In the genomic region with DNA sequence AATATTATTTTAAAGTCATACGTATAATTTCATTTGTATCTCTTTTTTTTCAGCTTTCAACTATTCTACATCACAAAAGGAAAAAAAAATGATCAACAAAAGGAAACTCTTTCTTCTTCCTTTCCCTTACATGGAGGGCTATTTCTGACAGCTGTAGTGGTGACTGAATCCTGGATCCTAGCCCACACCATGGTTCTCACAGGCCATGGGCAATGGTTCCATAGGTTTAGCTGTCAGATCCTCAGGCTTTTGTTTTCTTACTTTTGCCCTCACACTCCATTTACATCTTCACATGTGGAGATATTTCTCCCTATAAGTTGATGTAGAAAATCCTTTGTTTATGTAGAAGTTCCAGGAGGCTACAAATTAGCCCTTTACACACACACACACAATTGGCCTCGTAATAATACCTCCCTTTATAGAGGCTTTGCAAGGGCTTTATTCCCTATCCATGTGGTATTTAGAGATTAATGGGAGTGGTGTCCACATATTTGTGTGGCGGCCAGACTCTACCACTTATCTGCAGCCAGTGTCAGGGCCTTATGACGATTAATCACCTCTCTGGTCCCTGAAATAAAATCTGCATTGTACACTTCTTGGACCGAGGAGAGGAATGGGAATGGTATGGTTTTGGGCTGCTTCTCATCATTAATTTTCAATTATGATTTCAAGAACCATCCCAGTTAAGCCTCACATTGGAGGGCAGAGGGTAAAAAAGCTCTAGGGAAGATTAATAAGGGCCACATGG, we compare ENCODE assay signal across 25 mouse cellular contexts.
DNase-seq lines count a peak whose midpoint lies in the region; ATAC-seq and TF ChIP-seq lines count a peak whose summit lies in the region.
"Had no signal": no experiment of that assay in that cellular context is flagged by ENCODE, and none has a peak within 500 bp of the region (broad histone marks: within the 10 kb centered on the region; RNA-seq: fewer than 3 reads in every experiment).

No protein-coding gene starts in this region.

- no peaks in the 10 kb centered on the region for H3K27me3 ChIP-seq in kidney, embryonic 16.5 days (ENCODE audit: insufficient read depth, low read length)
- no peaks in the 10 kb centered on the region for H3K27me3 ChIP-seq in liver, postnatal 0 days (ENCODE audit: insufficient read depth, low read length)
- no peaks in the 10 kb centered on the region for H3K27me3 ChIP-seq in intestine, embryonic 15.5 days (replicated peaks)
- no peaks in the 10 kb centered on the region for H3K27me3 ChIP-seq in stomach, embryonic 15.5 days (replicated peaks)
- H3K27me3 ChIP-seq: CH12.LX; forebrain, embryonic 12.5 days; heart, embryonic 13.5 days; hindbrain, embryonic 12.5 days; limb, embryonic 15.5 days; liver, embryonic 15.5 days; Patski had no signal

- no peak for TF ChIP-seq CTCF in liver, postnatal 0 days (IDR thresholded peaks at IDR 0.05; ENCODE audit: low read depth)

- TF ChIP-seq EP300 in liver, postnatal 0 days (IDR thresholded peaks at IDR 0.05; ENCODE audit: low read depth), result no peak

- no peaks in the 10 kb centered on the region for H3K4me1 ChIP-seq in kidney, embryonic 16.5 days (ENCODE audit: insufficient read depth, low read length)
- no peaks in the 10 kb centered on the region for H3K4me1 ChIP-seq in liver, postnatal 0 days (ENCODE audit: insufficient read depth)
- H3K4me1 ChIP-seq in intestine, embryonic 15.5 days (replicated peaks), result no peaks in the 10 kb centered on the region
- H3K4me1 ChIP-seq in stomach, embryonic 15.5 days, result no peaks in the 10 kb centered on the region
- H3K4me1 ChIP-seq: forebrain, embryonic 12.5 days; heart, embryonic 13.5 days; hindbrain, embryonic 12.5 days; limb, embryonic 15.5 days; liver, embryonic 15.5 days had no signal

- 0 out of 2 replicates have a peak overlapping the region, but pooled peaks have one; percentile 54 for H3K27ac ChIP-seq in kidney, embryonic 16.5 days (ENCODE audit: low read length)
- no peak overlapping the region for H3K27ac ChIP-seq in liver, postnatal 0 days (ENCODE audit: low read depth)
- no peak overlapping the region for H3K27ac ChIP-seq in intestine, embryonic 15.5 days
- H3K27ac ChIP-seq in stomach, embryonic 15.5 days, result no peak overlapping the region
- H3K27ac ChIP-seq: forebrain, embryonic 12.5 days; heart, adult 2 months; heart, embryonic 13.5 days; hindbrain, embryonic 12.5 days; layer of hippocampus, adult 2 months; limb, embryonic 15.5 days; liver, embryonic 15.5 days had no signal

- ATAC-seq in kidney, embryonic 16.5 days (ENCODE audit: low FRiP score, low TSS enrichment), result peak; percentile 86
- ATAC-seq in liver, postnatal 0 days, result no peak
- 0 out of 2 replicates have a peak, but pooled peaks have one; percentile 47 for ATAC-seq in intestine, embryonic 15.5 days
- ATAC-seq in stomach, embryonic 15.5 days (ENCODE audit: insufficient read depth, low FRiP score, low read depth), result peak; percentile 65
- ATAC-seq: Patski had no signal

- no peak for DNase-seq in kidney, postnatal 36 days
- peak; percentile 2 for DNase-seq in liver
- no peak for DNase-seq in liver, postnatal 0 days
- DNase-seq in layer of hippocampus, postnatal 36 days, result no peak
- DNase-seq: B cell, adult 2 months; cerebellum, adult 11 months; cerebellum, adult 9-11 months; gastrocnemius, postnatal 36 days; heart, adult 2 months; heart, postnatal 14 days; lung, postnatal 4 days; midbrain, embryonic 14.5 days; thymus, postnatal 14 days had no signal

- WGBS in kidney, embryonic 16.5 days, result 54% methylated on average over 5 of the region's 5 CpGs
- 71% methylated on average over 5 of the region's 5 CpGs for WGBS in liver, postnatal 0 days (ENCODE audit: insufficient replicate concordance)
- 54% methylated on average over 5 of the region's 5 CpGs for WGBS in intestine, embryonic 15.5 days
- 27% methylated on average over 5 of the region's 5 CpGs for WGBS in stomach, embryonic 15.5 days

- no peak overlapping the region for H3K4me3 ChIP-seq in kidney, embryonic 16.5 days (ENCODE audit: low read length)
- H3K4me3 ChIP-seq in liver, postnatal 0 days (ENCODE audit: low read depth, low read length), result no peak overlapping the region
- no peak overlapping the region for H3K4me3 ChIP-seq in intestine, embryonic 15.5 days (replicated peaks)
- no peak overlapping the region for H3K4me3 ChIP-seq in stomach, embryonic 15.5 days (replicated peaks)
- H3K4me3 ChIP-seq: forebrain, embryonic 12.5 days; heart, adult 2 months; heart, embryonic 13.5 days; hindbrain, embryonic 12.5 days; layer of hippocampus, adult 2 months; limb, embryonic 15.5 days; liver, embryonic 15.5 days had no signal

- no peak overlapping the region for H3K9ac ChIP-seq in kidney, embryonic 16.5 days (replicated peaks; ENCODE audit: low read length)
- no peak overlapping the region for H3K9ac ChIP-seq in liver, postnatal 0 days (replicated peaks)
- H3K9ac ChIP-seq in intestine, embryonic 15.5 days, result no peak overlapping the region
- no peak overlapping the region for H3K9ac ChIP-seq in stomach, embryonic 15.5 days
- H3K9ac ChIP-seq: forebrain, embryonic 12.5 days; heart, embryonic 13.5 days; hindbrain, embryonic 12.5 days; limb, embryonic 15.5 days; liver, embryonic 15.5 days had no signal

- H3K36me3 ChIP-seq in kidney, embryonic 16.5 days (ENCODE audit: insufficient read depth, low read length), result no peaks in the 10 kb centered on the region
- H3K36me3 ChIP-seq in liver, postnatal 0 days (replicated peaks; ENCODE audit: insufficient read depth, low read length), result no peaks in the 10 kb centered on the region
- no peaks in the 10 kb centered on the region for H3K36me3 ChIP-seq in intestine, embryonic 15.5 days
- H3K36me3 ChIP-seq in stomach, embryonic 15.5 days, result no peaks in the 10 kb centered on the region
- H3K36me3 ChIP-seq: forebrain, embryonic 12.5 days; G1E; heart, embryonic 13.5 days; hindbrain, embryonic 12.5 days; limb, embryonic 15.5 days; liver, embryonic 15.5 days had no signal

- no peak overlapping the region for H3K4me2 ChIP-seq in kidney, embryonic 16.5 days (replicated peaks; ENCODE audit: low read depth, low read length)
- no peak overlapping the region for H3K4me2 ChIP-seq in liver, postnatal 0 days (ENCODE audit: low read depth, low read length)
- no peak overlapping the region for H3K4me2 ChIP-seq in intestine, embryonic 15.5 days (replicated peaks)
- H3K4me2 ChIP-seq in stomach, embryonic 15.5 days, result no peak overlapping the region
- H3K4me2 ChIP-seq: forebrain, embryonic 12.5 days; heart, embryonic 13.5 days; hindbrain, embryonic 12.5 days; limb, embryonic 15.5 days; liver, embryonic 15.5 days had no signal

- H3K9me3 ChIP-seq in kidney, embryonic 16.5 days (ENCODE audit: low read length), result no peaks in the 10 kb centered on the region
- no peaks in the 10 kb centered on the region for H3K9me3 ChIP-seq in liver, postnatal 0 days (ENCODE audit: low read length)
- no peaks in the 10 kb centered on the region for H3K9me3 ChIP-seq in intestine, embryonic 15.5 days
- no peaks in the 10 kb centered on the region for H3K9me3 ChIP-seq in stomach, embryonic 15.5 days
- H3K9me3 ChIP-seq: forebrain, embryonic 12.5 days; heart, embryonic 13.5 days; hindbrain, embryonic 12.5 days; limb, embryonic 15.5 days; liver, embryonic 15.5 days had no signal
